18 mouse cellular contexts compared by ENCODE assay signal in the genomic region with DNA sequence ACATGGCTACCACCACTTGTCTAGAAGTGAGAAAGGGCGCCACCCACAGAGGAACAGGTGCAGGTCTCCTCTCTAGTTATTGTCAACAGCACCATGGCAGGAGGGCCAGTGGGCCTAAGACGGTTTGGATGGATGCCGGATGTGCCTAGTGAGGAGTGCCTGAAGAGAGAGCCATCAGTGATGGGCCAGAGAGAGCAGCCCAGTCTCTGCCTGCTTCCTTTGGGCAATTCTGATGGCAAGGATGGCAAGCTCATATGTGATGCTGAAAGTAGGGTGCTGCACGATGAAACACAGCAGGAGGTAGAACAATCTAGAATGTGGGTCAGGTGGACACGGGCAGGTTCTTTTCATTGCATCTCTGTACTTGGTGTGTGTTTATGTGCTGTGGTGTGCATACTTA.
"Had no signal": no experiment of that assay in that cellular context is flagged by ENCODE, and none has a peak within 500 bp of the region (broad histone marks: within the 10 kb centered on the region; RNA-seq: fewer than 3 reads in every experiment).

No protein-coding gene starts in this region.

- DNase-seq: liver, postnatal 0 days; lung, adult 2 months; lung, postnatal 14 days; lung, postnatal 36 days; right cerebral cortex, adult 18-20 months; right cerebral cortex, postnatal 25 days; right cerebral cortex, postnatal 4 days; spleen, adult 18-20 months; thymus, adult 18-20 months; thymus, postnatal 14 days; thymus, postnatal 36 days had no signal

- H3K4me3 ChIP-seq: lung, embryonic 15.5 days; megakaryocyte, embryonic 14.5 days; midbrain, embryonic 13.5 days; midbrain, embryonic 15.5 days had no signal

- H3K9ac ChIP-seq: liver, postnatal 0 days; lung, embryonic 15.5 days; midbrain, embryonic 13.5 days; midbrain, embryonic 15.5 days had no signal

- H3K27me3 ChIP-seq: lung, embryonic 15.5 days; midbrain, embryonic 13.5 days; midbrain, embryonic 15.5 days had no signal

- ATAC-seq: liver, postnatal 0 days; lung, postnatal 0 days had no signal

- H3K9me3 ChIP-seq: lung, embryonic 15.5 days; midbrain, embryonic 13.5 days; midbrain, embryonic 15.5 days had no signal

- H3K4me2 ChIP-seq: lung, embryonic 15.5 days; midbrain, embryonic 11.5 days; midbrain, embryonic 13.5 days; midbrain, embryonic 15.5 days had no signal

- H3K36me3 ChIP-seq: lung, embryonic 15.5 days; midbrain, embryonic 13.5 days; midbrain, embryonic 15.5 days had no signal

- H3K27ac ChIP-seq: lung, embryonic 15.5 days; macrophage; midbrain, embryonic 13.5 days; midbrain, embryonic 15.5 days had no signal
